Mouse (Mus musculus): ENCODE measurements around the gene Col16a1.

Col16a1 gene

DNA sequence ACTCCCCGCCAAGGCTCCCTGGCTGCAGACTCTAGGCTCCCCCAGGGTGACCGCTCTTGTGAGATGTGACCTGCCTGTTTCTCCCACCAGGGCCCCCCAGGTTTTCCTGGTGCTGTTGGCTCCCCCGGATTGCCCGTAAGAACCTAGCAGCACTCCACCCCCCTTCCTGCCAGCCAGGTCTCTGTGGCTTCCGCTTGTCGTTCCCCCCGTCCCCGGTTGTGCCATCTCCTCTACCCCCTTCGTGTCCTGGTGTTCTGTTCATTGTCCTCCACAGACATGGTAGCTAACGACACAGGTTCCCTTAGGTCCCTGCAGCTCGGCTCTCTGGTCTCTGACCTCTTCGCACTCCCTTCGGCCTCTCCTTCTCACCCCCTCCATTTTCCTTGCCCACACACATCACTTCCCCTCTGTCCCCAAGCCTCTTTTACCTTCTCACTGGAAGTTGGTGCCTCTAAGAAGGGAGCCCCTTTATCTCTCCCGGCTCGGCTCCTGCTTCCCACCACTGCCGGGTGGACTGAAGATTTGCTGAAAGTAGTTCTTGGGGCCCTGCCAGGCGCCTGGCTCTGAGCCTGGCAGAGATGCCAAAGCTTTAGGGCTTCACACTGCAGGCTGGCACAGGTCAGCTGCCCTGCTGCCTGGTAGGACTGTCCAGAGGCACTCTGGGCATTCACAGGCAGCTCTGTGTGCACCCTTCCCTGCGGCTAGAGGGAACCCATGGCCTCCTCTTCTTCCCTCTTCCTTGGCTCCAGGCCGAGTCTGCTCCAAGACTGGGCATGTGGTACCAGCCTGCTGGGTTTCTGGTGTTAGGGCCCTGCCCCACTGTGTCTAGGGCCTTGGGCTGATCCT, 33.9 kb downstream of the Col16a1 start:
- in situ Hi-C loops (cut with MboI; ENCODE audit: unreplicated experiment in 2 of 2): loop anchor here in 1 of 2 experiments (5.0 to 10.0 kb wide), 3 partner anchors 119 to 407 kb away; partner anchors contain the start of gene Kpna6

DNA sequence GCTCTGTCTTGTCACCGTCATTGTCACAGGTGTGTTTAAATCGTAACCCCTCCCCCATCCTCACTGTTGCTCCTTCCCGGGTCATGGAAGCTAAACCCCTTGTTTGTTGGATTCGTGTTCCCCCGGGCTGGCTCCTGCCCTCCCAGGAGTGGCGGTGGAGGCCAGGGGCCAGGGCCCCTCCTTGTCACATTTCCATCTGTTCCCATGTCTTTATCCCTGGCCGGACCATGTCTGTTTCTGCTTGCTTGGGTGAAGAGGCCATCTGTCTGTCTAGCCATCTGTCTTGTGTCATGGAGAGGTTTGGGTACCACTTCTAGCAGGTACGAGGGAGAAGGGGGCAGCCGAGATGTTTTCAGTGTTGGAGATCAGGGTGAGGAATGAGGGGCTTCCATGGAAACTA, 34.6 kb downstream of the Col16a1 start:
- in situ Hi-C loops (cut with MboI; ENCODE audit: unreplicated experiment in 2 of 2): loop anchor here in 1 of 2 experiments (5.0 to 10.0 kb wide), 3 partner anchors 120 to 407 kb away; partner anchors contain the start of gene Kpna6

DNA sequence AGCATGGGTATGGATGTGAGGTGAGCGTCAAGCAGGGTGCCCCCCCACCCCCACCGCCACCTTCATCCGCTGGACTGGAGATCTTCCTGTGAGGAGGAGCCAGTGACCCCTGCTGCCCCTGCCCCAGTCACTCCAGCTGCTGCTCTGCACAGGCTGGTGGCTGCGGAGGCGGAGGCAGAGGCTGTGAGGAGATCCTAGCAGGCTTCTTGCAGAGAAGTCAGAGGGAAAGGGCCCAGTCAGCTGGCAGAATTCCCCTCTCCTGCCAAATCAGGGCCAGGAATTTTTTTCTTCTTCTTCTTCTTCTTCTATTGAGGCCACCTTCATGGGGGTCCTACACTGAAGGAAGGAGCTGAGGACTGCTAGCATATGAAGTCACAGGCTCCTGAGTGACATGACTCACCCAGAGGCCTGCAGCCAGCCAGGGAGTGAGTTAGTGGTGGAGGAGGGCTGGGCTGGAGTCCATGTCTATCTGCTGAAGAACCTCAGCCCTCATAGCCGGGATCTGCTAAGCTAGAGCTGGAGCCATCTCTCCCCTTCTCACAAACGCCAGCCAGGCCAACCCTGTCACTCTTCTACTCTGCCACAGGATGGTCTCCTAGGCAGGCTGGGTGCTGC, 36.8 kb downstream of the Col16a1 start:
- in situ Hi-C loops (cut with MboI; ENCODE audit: unreplicated experiment in 2 of 2): loop anchor here in 1 of 2 experiments (5.0 to 10.0 kb wide), 3 partner anchors 122 to 410 kb away; partner anchors contain the start of gene Kpna6

DNA sequence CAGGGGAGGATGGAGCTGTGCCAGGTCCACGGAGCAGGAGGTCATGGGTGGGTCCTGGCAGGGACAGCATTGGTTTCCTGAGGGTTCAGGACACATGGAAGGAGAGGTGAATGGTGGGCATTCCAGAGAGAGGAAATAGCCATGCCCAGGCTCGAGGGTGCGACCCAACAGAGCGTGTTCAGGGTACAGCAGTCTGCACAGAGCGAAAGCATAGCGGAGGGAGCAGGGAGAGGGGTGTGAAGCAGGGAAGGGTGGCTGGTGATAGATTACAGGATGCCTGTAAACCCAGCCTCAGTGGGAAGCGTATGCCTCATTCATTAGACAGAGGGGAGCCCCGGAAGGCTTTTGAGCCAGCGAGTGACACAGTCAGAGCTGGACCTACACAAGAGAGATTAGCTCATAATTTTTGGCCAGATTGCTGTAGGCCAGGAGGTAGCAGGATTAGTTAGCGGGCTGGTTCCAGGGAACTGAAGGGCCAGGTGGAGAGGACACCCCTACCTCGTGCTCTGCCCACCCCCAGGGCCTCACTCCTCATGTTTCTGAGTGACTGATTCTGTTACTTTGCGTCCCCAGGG, 37.7 kb downstream of the Col16a1 start:
- in situ Hi-C loops (cut with MboI; ENCODE audit: unreplicated experiment in 2 of 2): loop anchor here (5.0 to 10.0 kb wide), 3 partner anchors 381 to 411 kb away; partner anchors contain the start of gene Kpna6 (in 1 of the 2)

DNA sequence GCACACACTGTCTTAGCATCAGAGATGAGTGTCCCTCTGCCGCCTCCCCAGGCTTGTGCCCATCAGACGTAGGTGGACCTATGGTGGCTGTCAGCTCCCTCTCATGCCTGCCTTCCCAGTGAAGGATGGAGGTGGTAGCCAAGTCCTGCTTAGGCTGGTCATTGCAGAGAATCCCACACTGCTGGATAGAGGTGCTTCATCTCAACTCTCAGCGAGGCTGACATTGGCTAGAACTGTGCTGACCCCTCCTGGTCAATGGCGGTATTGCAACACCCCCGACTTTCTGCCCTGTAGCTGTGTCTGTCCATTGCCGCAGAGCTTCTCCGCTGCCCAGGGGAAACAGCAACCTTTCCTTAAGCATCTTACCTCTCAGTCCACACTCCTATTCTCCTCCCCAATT, 39.7 kb downstream of the Col16a1 start:
- in situ Hi-C loops (cut with MboI; ENCODE audit: unreplicated experiment in 2 of 2): loop anchor here (5.0 to 10.0 kb wide), 3 partner anchors 382 to 412 kb away; partner anchors contain the start of gene Kpna6 (in 1 of the 2)

DNA sequence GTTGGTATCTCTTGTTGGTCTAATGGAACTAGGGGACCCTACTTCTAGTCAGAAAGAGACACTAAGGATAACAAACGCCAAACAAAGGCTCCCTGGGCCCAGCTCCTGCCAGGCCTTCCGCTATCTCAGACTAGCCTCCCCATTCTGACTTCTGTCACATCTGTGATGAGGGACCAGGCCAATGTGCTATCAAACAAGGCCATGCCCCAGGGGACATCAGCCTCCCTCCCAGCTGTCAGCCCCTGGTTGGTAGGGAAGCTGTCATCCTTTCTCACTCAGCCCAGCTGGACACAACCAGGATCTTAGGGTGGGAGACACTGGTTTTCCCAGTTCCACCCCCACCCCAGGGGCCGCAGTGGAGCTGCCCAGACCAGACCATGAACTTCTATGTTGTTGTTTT, 47.5 kb downstream of the Col16a1 start:
- in situ Hi-C loops (cut with MboI; ENCODE audit: unreplicated experiment in 2 of 2): loop anchor here in 1 of 2 experiments (10.0 kb wide), 1 partner anchor 310 kb away; no protein-coding TSS in a partner anchor

DNA sequence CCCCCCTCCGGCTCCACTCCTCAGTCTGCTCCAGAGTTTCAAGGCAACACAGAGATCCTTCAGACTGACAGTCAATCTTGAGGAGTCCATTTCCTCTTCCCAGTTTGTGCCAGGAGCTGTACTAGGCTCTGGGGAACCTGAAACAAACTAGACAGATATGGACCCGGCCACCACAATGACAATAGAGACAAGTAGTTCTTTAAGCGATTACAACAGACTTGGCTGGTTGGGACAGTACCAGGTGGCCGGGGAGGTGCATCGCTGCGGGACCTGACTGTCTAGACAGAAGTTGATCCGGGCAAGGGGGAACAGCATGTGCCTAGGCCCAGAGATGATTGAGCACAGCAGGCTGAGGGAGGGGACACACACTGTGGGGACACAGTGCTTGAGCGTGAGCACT, 53.5 kb downstream of the Col16a1 start:
- in situ Hi-C loops (cut with MboI; ENCODE audit: unreplicated experiment in 2 of 2): no loop called here

DNA sequence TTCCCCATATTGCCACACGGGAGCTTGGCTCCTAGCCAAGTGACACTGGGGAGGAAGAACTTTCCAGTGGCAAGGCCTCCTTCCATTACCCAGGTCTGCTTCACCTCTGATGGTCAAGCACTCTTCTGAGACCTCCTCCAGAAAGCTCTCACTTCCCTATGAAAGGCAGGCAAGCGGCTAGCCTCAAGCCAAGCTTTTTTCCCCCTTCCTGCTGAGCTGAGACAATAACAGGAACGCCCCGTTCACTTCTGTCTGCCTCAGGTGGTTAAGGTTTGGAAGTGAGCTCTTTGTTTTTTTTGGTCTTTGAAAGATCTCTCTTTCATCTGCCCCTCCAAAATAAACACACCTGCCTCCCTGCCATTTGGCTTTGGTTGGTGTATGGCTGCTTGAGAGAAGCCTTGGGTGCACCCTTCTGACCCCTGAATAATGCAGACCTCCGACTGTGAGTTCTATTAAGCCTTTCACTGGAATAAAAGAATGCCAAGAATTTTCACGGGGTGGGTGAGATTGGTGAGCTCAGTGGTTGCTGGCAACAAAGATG, 54.5 kb downstream of the Col16a1 start, which contains the start of gene Pef1:
Pef1 (plus strand) TSS at position 448 of the 541 bp plus-strand sequence.
- in situ Hi-C loops (cut with MboI; ENCODE audit: unreplicated experiment in 2 of 2): no loop called here

DNA sequence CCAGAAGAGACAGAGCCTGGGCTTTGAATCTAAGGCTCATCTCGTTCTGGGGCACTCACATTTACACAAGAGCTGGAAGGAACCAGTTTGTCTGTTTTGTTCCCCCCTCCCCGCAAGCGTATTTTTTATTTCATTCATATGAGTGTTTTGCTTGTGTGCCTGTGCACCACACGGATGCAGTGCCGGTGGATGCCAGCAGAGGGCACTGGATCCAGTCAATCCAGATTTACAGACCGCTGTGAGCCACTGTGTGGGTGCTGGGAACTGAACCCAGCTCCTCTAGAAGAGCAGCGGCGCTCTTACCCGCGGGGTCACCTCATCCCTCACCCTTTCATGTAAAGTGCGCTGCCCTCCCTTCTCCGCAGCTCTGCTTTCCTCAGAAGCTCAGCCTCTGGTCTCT, 56.0 kb downstream of the Col16a1 start:
- in situ Hi-C loops (cut with MboI; ENCODE audit: unreplicated experiment in 2 of 2): no loop called here

DNA sequence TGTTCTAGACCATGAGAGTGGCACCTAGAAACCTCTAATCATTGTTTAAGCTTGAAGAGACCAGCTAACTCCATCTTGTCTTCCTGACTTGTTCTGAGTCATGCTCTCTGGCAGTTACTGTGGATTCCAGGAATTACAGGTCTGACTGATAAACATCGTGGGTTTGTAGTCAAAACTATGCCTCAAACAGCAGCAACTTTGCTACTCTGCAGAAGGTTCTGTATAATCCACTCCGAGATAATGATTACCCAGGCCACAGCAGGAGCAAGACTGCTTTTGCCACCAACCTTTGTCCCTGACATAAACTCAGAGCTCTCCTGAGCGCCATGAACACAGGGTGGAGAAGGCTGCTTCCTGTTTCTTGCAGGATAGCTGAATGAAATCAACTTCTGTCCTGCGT, 56.9 kb downstream of the Col16a1 start:
- in situ Hi-C loops (cut with MboI; ENCODE audit: unreplicated experiment in 2 of 2): no loop called here

DNA sequence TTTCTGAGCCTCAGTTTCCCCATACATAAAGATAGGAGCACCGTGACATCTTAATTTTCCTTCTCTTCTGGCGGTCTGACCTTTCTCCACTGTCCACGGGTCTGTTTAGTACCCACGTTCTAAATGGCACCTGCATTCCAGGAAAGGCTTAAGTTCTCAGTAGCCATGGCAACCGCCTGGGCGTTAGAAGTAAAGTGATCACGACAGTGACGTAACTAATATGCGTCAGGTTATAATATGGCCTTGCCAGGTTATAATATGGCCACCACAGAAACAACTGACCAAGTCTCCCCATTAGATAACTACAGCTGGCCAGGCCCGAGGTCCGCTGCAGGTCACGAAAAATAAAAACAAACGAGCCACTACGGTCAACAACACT, 59.4 kb downstream of the Col16a1 start:
- in situ Hi-C loops (cut with MboI; ENCODE audit: unreplicated experiment in 2 of 2): no loop called here

DNA sequence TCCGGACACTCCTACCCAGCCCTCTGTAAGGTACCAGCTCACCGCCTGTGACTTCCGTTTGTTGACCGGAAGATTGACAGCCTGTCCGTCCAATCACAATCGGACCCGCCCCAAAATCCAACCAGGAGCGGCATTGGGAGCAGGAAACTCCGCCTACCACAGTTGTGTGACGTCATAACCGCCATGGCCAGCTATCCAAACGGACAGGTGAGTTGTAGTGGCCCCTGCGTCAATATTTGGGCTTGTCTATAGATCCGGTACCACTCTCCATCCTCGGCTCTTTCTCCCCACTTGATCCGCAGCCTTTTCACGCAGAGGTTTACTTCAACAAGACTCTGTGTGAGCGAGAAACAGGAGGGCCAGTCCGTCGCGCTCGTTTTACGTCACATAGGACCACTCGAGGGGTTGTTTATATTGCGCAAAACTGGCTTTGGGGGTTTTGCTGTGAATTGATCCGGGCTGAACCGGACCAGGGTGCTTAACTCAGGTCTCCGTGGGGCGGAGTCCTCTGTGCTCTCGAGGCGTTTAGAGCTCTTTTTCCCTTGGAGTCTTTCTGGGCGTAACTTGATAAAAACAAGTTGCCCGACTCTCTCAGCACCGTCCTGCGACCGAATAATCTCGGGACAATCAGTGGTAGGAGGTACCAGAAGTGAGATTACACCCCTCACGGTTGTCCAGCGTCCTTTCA, 59.9 kb downstream of the Col16a1 start:
- in situ Hi-C loops (cut with MboI; ENCODE audit: unreplicated experiment in 2 of 2): no loop called here

DNA sequence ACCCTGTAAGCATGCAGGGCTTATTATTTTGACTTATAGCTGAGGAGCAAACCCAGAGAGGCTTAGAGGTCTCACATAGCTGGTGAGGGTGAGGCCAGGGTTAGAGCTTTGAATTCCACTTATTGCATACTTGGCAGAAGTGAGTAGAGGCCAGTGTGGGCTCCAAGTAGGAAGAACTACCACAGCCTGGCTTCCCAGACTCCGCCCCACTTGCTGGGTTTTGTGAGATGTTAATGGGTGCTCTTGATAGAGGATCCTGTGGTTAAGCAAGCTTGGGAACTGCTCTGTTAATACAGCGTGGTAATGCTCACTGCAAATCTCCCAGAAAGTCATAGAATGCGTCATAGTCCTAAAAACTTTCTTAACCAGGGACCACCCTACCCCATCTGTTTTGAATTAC, 61.3 kb downstream of the Col16a1 start:
- in situ Hi-C loops (cut with MboI; ENCODE audit: unreplicated experiment in 2 of 2): no loop called here

DNA sequence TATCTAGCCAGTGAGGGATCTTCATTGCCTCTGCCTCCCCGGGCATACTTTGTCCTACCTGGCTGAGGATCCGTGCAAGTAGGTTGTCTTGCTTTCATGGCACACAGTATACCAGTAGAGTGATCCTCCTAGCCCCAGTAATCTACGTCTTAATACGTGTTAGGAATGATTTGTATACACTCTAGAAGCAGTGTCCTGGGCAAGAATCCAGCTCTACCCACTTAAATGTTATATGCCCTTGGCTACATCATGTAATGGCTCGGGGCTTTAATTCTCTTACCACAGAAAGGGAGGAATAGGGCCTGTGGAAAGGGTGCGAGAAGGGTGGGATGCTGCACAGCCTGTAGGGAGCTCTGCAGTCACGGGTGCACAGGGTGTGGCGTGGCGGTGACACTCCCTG, 62.0 kb downstream of the Col16a1 start:
- in situ Hi-C loops (cut with MboI; ENCODE audit: unreplicated experiment in 2 of 2): no loop called here

DNA sequence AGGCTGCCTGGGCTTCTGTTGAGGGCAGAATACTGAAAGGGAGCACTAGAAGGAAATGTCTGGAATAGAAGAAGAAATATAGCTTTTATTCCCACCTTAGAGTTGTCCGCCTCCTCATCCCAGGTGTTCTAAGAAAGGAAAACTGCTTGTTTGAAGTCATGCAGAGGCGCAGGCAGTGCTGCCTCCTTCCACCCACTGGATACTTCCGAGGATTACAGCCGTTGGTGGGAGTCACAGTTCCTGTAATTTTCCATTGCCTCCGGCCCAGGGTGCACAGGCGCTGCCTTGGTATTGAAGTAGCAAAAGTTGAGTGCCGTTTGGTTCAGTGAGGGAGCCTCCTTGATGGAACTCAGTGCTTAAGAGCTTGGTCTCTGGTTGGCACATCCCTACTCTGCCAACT, 62.5 kb downstream of the Col16a1 start:
- in situ Hi-C loops (cut with MboI; ENCODE audit: unreplicated experiment in 2 of 2): no loop called here

DNA sequence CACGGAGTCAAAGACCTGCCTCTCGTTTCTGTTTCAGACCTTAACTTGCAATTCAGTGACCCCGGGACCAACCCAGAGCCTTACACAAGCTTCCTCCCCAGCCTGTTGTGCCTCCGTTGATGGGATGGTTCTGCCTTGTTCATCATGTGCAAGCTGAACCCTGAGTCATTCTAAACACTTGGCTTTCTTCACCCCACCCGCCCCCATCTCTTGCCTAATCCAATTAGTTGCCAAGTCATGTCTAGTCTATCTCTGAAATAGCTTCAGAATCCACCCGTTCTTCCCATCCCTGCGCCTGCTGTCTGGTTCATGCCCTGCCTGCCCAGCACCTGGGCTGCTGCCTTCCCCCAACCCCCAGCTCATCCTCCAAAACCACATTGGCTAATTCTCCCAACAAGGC, 64.7 kb downstream of the Col16a1 start:
- in situ Hi-C loops (cut with MboI; ENCODE audit: unreplicated experiment in 2 of 2): no loop called here

DNA sequence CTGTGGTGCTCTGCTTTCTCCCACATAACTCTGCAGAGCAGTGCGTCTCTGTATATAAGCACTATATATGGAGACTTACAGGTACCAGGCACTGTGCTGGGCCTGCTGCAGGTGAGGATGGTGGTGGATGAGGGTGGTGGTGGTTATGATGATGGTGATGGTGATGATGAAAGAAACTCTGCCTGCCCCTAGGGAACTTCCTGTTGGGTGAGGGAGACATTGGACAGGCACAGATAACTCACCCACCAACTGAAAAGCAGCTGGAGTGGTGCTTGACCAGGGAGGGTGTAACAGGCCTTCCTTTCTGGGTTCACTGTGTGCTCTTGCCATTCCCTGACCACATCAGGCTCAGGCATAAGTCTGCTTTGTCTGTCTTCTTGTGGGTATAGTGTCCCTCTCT, 65.1 kb downstream of the Col16a1 start:
- in situ Hi-C loops (cut with MboI; ENCODE audit: unreplicated experiment in 2 of 2): no loop called here

DNA sequence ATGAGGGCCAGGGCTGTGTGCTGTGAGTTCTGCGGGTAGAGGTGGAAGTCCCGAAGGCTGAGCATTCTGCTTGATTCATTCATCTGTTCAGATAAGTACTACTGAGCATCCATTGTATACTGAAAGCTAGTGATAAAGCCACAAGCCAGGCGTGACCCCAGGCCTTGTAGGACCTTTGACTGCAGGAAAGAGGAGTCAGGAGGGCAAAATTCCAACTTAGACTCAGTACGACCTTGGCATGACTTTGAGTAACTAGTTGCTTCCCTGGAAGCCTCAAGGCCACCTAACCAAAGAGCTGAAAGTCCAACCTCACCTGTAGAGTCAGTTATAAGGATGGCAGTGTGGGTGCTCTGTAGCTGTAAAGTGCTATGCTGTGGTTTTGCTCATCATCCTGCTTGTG, 73.1 kb downstream of the Col16a1 start:
- in situ Hi-C loops (cut with MboI; ENCODE audit: unreplicated experiment in 2 of 2): no loop called here

DNA sequence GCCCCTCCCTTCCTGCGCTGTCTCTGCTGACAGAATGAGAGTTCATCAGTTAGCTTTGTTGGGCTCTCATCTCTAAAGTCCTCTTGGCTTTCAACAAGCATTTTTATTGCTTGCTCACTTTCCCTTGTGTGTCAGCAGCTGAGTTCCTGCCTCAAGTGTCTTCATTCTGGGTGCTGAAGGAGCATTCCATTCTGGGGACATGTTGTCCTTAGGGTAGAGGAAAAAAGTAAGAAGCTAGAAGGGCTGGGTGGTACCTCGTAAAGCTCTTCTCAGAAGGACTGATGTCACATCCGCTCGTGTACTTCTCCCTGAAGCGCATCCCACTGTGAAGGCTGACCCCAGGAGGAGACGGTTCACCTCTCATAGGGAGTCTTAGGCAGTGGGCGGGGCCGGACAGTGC, 73.9 kb downstream of the Col16a1 start:
- in situ Hi-C loops (cut with MboI; ENCODE audit: unreplicated experiment in 2 of 2): no loop called here

DNA sequence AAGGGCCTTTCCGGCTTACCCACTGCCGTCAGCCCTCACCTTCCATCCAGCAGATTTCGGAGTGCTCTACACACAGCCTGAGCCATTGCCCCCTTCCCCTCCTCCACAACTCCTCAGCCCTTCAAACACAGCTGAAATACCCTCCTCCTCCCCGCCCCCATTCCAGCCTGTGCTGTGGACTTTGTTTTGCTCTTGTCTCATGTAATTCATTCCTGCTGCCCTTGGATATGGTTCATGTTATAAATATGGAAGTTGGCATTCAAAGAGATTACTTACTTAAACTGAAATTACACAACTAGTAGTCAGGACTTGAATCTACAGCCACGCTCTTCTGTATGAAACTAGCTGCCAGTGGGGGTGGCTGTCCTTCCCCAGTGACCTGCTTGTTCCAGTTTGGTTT, 75.4 kb downstream of the Col16a1 start:
- in situ Hi-C loops (cut with MboI; ENCODE audit: unreplicated experiment in 2 of 2): no loop called here
